Mouse (Mus musculus): ENCODE measurements around the gene Slc5a5. TPM values are rescaled to one million over a fixed set of nuclear protein-coding genes. Genes with fewer than 3 reads are reported as not detected.

The Slc5a5 gene
- total and polyA plus RNA-seq, 2 experiments from 2014 or later: 0.05 TPM; not detected in 1

- WGBS: 1% methylated on average over 54 of the region's 55 CpGs
- peak within 1 kb of the TSS; percentile 63 for H3K9ac ChIP-seq (replicated peaks; ENCODE audit: low read depth, low read length)
- peaks cover 16% of the 10 kb centered on the region; the same call in 1 of the 2 replicates for H3K27me3 ChIP-seq (ENCODE audit: control insufficient read depth, insufficient read depth, low read length)
- H3K4me1 ChIP-seq (ENCODE audit: control insufficient read depth, insufficient read depth): peaks cover 12% of the 10 kb centered on the region; the same call in 1 of the 2 replicates
- 0 out of 2 replicates have a peak, but pooled peaks cover under 1% of the 10 kb centered on the region for H3K36me3 ChIP-seq (replicated peaks; ENCODE audit: control insufficient read depth, insufficient read depth, low read length)
- ATAC-seq (ENCODE audit: insufficient read depth, low read depth) (peak; percentile 10), DNase-seq (ENCODE audit: low spot score) (no peak)
- peak within 1 kb of the TSS; percentile 83 for H3K4me2 ChIP-seq (ENCODE audit: low read depth, low read length)
- TF ChIP-seq CTCF (IDR thresholded peaks at IDR 0.05; ENCODE audit: low read depth) (peak; percentile 21), EP300 (IDR thresholded peaks at IDR 0.05; ENCODE audit: low read depth) (no peak)
- no peaks in the 10 kb centered on the region for H3K9me3 ChIP-seq (replicated peaks; ENCODE audit: control insufficient read depth, low read length)
- peak within 1 kb of the TSS; percentile 78 for H3K27ac ChIP-seq (ENCODE audit: low read depth)
- peak within 1 kb of the TSS; percentile 63 for H3K4me3 ChIP-seq (ENCODE audit: low read depth, low read length)
Measured at GRCm38 (mm10) chr8:70862824-70863641, 29.5 kb downstream of the Slc5a5 start, which contains the start of gene Kcnn1. TSS of gene Kcnn1 (minus strand) at chr8:70863258.

GRCm38 (mm10) chr8:70857516-70857915 lies 35.0 kb downstream of the Slc5a5 start:
- DNase-seq (ENCODE audit: low spot score): no peak
- Histone ChIP-seq H3K27ac (ENCODE audit: low read depth) (no peak overlapping the region), H3K36me3 (replicated peaks; ENCODE audit: control insufficient read depth, insufficient read depth, low read length) (no peaks in the 10 kb centered on the region), H3K27me3 (ENCODE audit: control insufficient read depth, insufficient read depth, low read length) (0 out of 2 replicates have a peak, but pooled peaks cover 3% of the 10 kb centered on the region), H3K9ac (replicated peaks; ENCODE audit: low read depth, low read length) (no peak overlapping the region), H3K4me3 (ENCODE audit: low read depth, low read length) (no peak overlapping the region), H3K4me2 (ENCODE audit: low read depth, low read length) (no peak overlapping the region), H3K9me3 (replicated peaks; ENCODE audit: control insufficient read depth, low read length) (no peaks in the 10 kb centered on the region), H3K4me1 (ENCODE audit: control insufficient read depth, insufficient read depth) (no peaks in the 10 kb centered on the region; the same call in 1 of the 2 replicates)
- no peak for TF ChIP-seq CTCF (IDR thresholded peaks at IDR 0.05; ENCODE audit: low read depth)
- TF ChIP-seq EP300 (IDR thresholded peaks at IDR 0.05; ENCODE audit: low read depth): no peak
- ATAC-seq (ENCODE audit: insufficient read depth, low read depth): no peak
- WGBS: 38% methylated on average over 4 of the region's 4 CpGs

- Histone ChIP-seq H3K4me2 (ENCODE audit: low read depth, low read length) (peak overlapping the region; percentile 72), H3K36me3 (replicated peaks; ENCODE audit: control insufficient read depth, insufficient read depth, low read length) (no peaks in the 10 kb centered on the region), H3K9ac (replicated peaks; ENCODE audit: low read depth, low read length) (0 out of 2 replicates have a peak overlapping the region, but pooled peaks have one; percentile 27), H3K4me3 (ENCODE audit: low read depth, low read length) (peak overlapping the region; percentile 46), H3K27me3 (ENCODE audit: control insufficient read depth, insufficient read depth, low read length) (no peaks in the 10 kb centered on the region), H3K4me1 (ENCODE audit: control insufficient read depth, insufficient read depth) (no peaks in the 10 kb centered on the region), H3K9me3 (replicated peaks; ENCODE audit: control insufficient read depth, low read length) (no peaks in the 10 kb centered on the region), H3K27ac (ENCODE audit: low read depth) (no peak overlapping the region)
- DNase-seq (ENCODE audit: low spot score) (no peak), ATAC-seq (ENCODE audit: insufficient read depth, low read depth) (peak; percentile 78)
- WGBS: 5% methylated on average over 33 of the region's 33 CpGs
- TF ChIP-seq EP300 (IDR thresholded peaks at IDR 0.05; ENCODE audit: low read depth) (no peak), CTCF (IDR thresholded peaks at IDR 0.05; ENCODE audit: low read depth) (no peak)
Measured at GRCm38 (mm10) chr8:70856541-70857197, 35.9 kb downstream of the Slc5a5 start.

- Histone ChIP-seq H3K36me3 (replicated peaks; ENCODE audit: control insufficient read depth, insufficient read depth, low read length) (no peaks in the 10 kb centered on the region), H3K27me3 (ENCODE audit: control insufficient read depth, insufficient read depth, low read length) (no peaks in the 10 kb centered on the region), H3K4me2 (ENCODE audit: low read depth, low read length) (no peak overlapping the region), H3K4me1 (ENCODE audit: control insufficient read depth, insufficient read depth) (no peaks in the 10 kb centered on the region), H3K27ac (ENCODE audit: low read depth) (no peak overlapping the region), H3K4me3 (ENCODE audit: low read depth, low read length) (no peak overlapping the region), H3K9ac (replicated peaks; ENCODE audit: low read depth, low read length) (no peak overlapping the region), H3K9me3 (replicated peaks; ENCODE audit: control insufficient read depth, low read length) (no peaks in the 10 kb centered on the region)
- TF ChIP-seq CTCF (IDR thresholded peaks at IDR 0.05; ENCODE audit: low read depth) (no peak), EP300 (IDR thresholded peaks at IDR 0.05; ENCODE audit: low read depth) (no peak)
- WGBS: 68% methylated on average over 5 of the region's 5 CpGs
- ATAC-seq (ENCODE audit: insufficient read depth, low read depth): no peak
- DNase-seq (ENCODE audit: low spot score): no peak
Measured at GRCm38 (mm10) chr8:70856028-70856427, 36.5 kb downstream of the Slc5a5 start.

- Histone ChIP-seq H3K4me1 (ENCODE audit: control insufficient read depth, insufficient read depth) (no peaks in the 10 kb centered on the region), H3K27ac (ENCODE audit: low read depth) (no peak overlapping the region), H3K4me3 (ENCODE audit: low read depth, low read length) (no peak overlapping the region), H3K36me3 (replicated peaks; ENCODE audit: control insufficient read depth, insufficient read depth, low read length) (no peaks in the 10 kb centered on the region), H3K4me2 (ENCODE audit: low read depth, low read length) (no peak overlapping the region), H3K9me3 (replicated peaks; ENCODE audit: control insufficient read depth, low read length) (no peaks in the 10 kb centered on the region), H3K9ac (replicated peaks; ENCODE audit: low read depth, low read length) (no peak overlapping the region), H3K27me3 (ENCODE audit: control insufficient read depth, insufficient read depth, low read length) (no peaks in the 10 kb centered on the region)
- ATAC-seq (ENCODE audit: insufficient read depth, low read depth) (no peak), DNase-seq (ENCODE audit: low spot score) (no peak)
- TF ChIP-seq EP300 (IDR thresholded peaks at IDR 0.05; ENCODE audit: low read depth) (no peak), CTCF (IDR thresholded peaks at IDR 0.05; ENCODE audit: low read depth) (no peak)
- 68% methylated on average over 2 of the region's 2 CpGs for WGBS
Measured at GRCm38 (mm10) chr8:70853863-70854262, 38.7 kb downstream of the Slc5a5 start.
